Mouse (Mus musculus) urinary bladder, postnatal 10 days (tissue): Measurements from ENCODE around the gene Slc25a13.

Experiments
- DNase-seq: peaks from one replicate; pipeline ENCODE4 v3.0.0; 2022; ENCODE audit warnings: low spot score

Slc25a13 gene

GRCm38 (mm10) chr6:6167339-6168126, 49.4 kb downstream of the Slc25a13 start:
- no peak for DNase-seq

DNA sequence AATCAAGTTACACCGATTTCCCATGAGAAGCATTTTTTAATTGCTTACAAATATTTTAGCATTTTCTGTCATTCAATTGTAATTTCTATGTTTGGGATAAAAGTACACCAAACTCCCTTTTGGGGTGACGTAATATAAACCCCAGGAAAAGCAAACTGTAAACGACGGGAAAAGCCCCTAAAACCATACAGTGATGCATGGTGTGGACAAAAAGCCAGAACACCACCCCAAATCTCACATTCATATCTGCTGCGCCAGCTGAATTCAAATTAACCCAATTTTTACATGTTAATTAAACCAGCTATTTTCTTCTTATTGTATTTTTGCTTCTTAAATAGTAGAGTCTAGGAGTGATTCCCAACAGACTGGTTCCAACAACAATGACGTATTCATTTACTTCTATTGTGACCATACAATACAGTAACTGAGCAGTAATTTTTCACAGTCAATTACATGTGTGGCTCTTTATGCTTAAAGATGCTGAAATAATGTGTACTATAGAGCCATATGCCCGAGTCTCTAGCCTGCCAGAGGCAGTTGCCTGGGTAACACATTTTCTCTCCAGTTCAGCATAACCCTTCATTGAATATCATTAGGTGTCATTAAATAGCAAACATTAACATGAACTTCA, 53.9 kb downstream of the Slc25a13 start:
- DNase-seq, result no peak

DNA sequence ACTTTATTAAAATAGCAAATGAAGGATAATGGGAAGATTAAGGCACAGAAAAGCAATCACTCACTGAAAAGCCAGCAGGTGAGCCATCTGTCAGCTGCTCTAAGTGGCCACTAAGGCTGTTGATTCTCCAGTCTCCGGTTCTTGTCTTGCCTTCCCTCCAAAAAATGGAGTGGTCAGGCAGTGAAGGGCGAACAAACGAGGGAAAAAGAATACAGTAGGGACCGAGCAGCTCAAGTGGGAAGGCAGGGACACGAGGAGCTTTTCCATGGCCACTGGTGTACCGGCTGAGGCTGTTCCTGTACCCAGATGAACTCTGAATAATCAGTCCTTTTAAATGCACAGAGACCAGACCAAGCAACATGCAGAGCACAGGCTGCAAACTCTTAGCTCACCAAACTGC, 54.8 kb downstream of the Slc25a13 start:
- DNase-seq, result no peak

DNA sequence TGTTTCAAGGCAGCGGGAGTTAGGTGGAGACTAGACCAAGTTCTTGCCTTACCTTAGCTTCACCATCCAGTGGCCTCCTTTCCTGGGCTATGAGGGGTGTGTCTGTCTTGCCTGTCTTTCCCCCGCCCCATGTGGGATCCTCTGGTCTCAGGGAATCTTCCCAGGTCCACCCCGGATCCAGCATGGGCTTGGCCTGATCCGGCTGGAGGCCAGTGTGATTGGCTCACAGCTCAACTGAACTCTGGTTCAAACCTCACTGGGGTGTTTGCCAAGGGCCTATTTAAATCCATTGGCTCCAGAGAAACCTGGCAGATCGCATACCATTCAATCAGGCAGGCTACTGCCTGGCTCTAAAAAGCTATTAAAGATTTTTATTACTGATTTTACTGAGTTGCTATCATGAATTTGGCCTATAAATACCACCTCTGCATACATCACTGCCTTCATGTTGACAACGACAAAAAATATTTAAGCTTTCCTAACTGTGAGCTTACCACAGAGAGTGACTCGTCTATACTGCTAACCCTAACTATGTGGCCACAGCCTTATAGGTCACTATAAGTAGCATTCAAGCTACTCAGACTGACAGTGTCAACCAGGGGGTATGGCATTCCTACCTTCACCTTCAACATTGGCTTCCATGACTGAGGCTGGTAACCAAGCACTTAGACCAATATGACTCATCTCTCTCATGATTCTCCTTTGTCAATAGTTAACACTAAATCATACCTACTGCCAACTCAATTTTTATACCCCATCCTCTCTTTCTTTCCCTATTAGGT, 56.1 kb downstream of the Slc25a13 start:
- DNase-seq, result no peak

- DNase-seq, result no peak
Observed at GRCm38 (mm10) chr6:6159221-6159859, 57.6 kb downstream of the Slc25a13 start.

DNA sequence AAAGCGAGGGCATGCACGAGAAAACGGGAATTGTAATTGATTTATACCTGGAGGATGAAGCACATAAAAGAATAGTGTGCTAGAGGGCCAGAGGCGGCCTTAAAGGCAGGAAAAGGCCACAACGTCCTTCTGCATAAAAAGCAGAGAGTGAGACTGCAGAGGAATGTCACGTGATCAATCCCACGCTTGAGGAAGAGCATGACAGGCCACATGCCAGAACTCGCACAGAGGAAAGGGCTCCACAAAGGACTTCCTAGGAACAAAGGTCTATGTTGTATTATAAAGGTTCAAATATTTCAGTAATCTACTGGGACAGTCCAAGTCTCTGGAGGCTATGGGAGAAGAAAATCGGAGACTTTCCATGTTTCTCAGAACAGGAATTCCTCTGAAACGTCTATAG, 63.5 kb downstream of the Slc25a13 start:
- DNase-seq, result no peak

DNA sequence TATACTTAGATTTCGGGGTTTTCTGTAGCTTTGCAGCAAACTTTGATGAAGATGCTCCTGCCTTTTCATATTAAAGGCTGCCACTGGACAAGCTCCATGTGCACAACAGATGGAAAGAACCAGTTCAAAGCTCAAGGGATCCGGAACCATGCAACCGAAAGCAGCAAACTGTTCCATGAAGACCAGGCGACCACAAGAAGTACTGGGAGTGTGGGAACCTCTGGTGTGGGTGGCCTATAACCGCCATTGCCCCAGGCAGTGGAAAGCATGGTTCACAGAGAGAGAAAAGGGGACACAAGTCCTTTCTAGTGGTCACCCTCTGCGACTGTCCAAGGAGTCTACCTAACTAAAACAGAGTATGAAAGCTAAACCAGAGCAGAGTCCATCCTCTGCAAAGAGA, 66.2 kb downstream of the Slc25a13 start:
- DNase-seq, result no peak

GRCm38 (mm10) chr6:6149751-6150150, 67.2 kb downstream of the Slc25a13 start:
- DNase-seq, result no peak

GRCm38 (mm10) chr6:6149329-6149728, 67.6 kb downstream of the Slc25a13 start:
- no peak for DNase-seq

DNA sequence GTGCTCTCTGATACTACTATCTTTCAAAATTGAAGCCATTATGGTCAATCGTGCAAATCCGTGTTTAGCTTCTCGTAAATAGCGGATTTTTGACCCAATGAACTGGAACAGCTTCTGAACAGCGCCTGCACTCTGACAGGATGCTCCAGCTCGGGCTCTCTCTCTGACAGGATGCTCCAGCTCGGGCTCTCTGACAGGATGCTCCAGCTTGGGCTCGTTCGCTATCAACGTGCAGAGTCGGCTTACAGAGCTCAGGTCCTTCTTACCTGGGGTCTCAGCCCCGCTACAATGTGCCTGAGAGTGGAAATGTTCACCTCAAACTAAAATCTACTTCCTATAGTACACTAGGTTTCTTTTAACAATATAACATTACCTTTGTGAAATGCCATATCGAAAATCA, 71.6 kb downstream of the Slc25a13 start:
- DNase-seq, result no peak

- no peak for DNase-seq
Observed at GRCm38 (mm10) chr6:6143525-6143924, 73.4 kb downstream of the Slc25a13 start.

DNA sequence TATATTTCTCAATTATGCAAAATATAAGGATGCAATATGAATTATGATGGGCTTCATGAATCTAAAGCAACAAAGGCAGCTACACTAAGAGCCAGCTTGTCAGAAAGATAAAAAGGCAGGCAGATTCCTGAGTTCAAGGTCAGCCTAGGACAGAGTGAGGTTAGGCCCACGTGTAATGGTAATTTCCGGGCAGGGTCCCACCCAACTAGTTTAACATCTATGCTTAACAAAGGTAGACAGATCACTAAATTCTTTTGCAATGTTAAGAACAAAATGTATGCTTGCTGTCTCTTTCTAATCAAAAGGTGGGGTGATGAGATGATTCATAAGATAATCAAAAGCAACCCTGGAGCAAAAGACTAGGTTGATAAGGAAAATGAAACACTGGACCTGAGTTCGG, 76.6 kb downstream of the Slc25a13 start:
- DNase-seq, result no peak

DNA sequence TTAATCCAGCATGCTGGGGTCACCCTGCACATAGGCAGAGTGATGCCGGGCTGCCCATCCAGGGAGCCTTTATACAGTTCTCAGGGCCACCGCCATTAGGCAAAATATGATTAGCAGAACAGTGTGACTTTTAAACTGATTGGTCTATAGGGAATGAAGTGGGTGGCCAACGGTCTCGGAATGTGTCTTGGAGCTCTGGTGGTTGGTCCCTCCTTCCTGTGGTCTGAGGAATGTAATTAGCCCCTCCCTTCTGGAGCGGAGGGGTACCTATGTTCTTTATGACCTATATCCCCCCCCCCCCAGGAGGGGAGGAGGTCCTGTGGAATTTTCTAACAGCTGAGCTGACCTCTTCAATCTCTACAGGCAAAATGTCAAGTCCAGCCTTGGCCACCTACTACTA, 77.9 kb downstream of the Slc25a13 start:
- DNase-seq, result no peak

GRCm38 (mm10) chr6:6136812-6137211, 80.2 kb downstream of the Slc25a13 start:
- no peak for DNase-seq

DNA sequence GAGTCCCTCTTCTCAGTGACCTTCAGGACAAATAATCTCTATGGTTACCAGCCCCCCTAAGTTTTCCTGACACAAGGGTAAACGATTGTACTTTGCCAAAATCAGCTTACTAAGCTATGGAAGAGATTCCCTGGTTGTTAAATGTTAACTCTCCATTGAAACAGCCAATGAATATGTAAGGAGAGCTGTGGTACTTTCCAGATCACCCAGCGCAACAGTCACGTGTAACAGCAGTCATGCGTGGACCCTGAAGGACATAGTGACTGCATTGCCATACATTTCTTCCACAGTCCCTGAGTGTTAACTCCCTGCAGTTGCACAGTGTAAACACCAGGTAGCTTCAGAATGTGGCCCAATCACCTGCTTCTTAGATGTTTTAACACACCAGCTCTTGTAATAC, 82.0 kb downstream of the Slc25a13 start:
- DNase-seq, result no peak

GRCm38 (mm10) chr6:6133556-6134050, 83.4 kb downstream of the Slc25a13 start:
- no peak for DNase-seq

DNA sequence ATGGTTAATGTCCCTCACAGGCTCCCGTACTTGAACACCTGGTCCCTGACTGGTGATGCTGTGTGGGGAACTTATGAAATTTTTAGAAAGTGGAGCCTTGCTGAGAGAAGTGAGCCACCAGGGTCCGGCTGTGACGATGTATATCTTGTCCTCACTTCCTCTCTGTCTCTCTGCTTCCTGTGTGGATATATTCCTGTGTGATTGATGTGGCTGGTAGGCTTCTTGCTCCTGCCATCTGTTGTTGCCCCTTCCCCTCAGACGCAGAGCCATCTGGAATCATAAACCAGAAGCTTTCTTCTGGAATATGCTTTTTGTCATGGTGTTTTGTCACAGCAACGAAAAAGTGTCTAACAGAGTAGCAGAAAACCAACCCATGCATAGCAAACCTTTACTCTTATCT, 84.9 kb downstream of the Slc25a13 start:
- no peak for DNase-seq

GRCm38 (mm10) chr6:6125620-6126019, 91.4 kb downstream of the Slc25a13 start:
- DNase-seq, result no peak

- no peak for DNase-seq
Observed at GRCm38 (mm10) chr6:6121904-6122303, 95.1 kb downstream of the Slc25a13 start.

DNA sequence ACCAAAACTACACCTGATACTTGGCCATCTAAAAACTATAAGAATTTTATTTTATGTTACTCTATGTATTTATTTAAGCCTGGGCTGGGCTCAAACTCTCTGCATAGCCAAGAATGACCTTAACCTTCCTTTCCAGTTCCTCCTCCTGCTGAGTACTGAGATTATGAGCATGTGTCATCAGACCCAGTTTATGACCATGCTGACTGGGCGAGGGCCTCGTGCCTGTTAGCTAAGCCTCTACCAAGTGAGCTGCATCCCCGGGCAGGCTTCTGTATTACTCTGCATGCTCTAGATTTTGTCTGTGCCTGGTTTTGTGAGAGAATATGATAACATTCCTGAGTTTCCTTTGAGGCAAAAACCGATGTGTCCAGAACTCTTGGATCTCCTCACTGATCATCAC, 96.1 kb downstream of the Slc25a13 start:
- DNase-seq, result no peak

DNA sequence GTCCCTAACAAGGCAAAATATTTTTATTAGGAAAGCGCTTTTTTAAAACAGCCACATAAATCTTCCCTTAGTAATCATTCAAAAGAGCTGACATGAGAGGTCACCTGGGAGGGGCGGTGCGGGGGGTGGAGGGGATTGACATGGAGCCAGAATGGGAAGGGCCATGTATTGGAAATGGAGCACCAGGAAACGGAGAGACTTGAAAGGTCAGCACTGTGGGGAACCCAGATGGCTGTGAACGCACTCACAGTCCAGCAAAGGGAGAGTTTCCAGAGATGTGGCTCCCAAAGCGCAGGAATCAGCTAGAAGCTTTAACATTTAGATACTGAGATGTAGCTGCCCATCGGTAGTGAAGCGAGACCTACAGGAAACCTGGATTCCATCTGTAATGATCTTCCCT, 101.2 kb downstream of the Slc25a13 start:
- DNase-seq, result no peak

- no peak for DNase-seq
Observed at GRCm38 (mm10) chr6:6113776-6114175, 103.2 kb downstream of the Slc25a13 start.
